Mouse (Mus musculus) heart, adult 10 weeks (tissue): Measurements from ENCODE around the gene Ubqln5. TPM values are rescaled to one million over a fixed set of nuclear protein-coding genes. Genes with fewer than 3 reads are reported as not detected.

ENCODE experiments used
- polyA plus RNA-seq: library from polyadenylated mRNA; stranded (reverse); fragments of 350-450 nt; fragmentation: Illumina TruSeq; extraction: RNeasy Lipid Tissue Mini Kit (QIAGEN cat#74804); gene quantifications from one replicate; pipeline ENCODE4 v1.2.3, GENCODE M21; 2014; ENCODE audit warnings: low read depth, low replicate concordance

Gene Ubqln5
- polyA plus RNA-seq: not detected

DNA sequence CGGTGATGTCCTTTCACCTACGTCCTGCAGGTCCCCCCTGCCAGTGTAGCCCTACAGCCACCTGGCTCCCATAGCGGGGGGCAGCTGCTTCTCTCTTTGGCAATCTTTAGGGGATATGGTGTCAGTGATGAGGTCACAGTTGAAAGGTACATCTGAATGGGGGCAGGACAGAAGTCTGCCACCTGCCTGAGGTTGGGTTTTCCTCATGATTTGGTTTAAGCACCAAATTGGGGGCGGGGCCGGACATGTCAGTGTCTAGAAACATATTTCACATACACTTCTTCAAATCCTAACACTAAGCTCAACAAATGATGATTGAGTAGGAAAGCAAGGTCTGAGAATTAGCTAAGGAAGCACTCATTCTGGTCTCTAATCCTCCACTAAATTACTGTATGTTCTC, at the start of gene Ubqln5:
Gene Ubqln5, minus strand, starts transcription at position 101 of the 400 bp plus-strand sequence.

DNA sequence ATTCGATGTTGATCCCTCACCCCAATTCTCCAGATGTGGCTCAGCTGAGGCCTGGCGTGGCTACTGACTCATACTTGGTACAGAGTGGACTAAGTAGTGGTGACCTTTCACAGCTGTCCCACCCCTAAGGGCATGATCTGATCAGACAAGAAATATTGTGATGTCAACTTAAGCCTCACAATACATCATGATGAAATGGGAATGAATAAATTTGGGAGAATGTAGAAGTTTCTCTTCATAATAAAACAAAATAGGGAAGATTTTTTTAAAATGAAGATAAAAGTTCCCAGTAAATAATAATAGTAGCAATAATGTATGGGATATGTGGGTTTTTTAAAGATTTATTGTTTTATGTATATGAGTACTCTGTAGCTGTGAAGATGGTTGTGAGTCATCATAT, 20.8 kb upstream of the Ubqln5 start, which contains the start of gene Ubqlnl:
Gene Ubqlnl, minus strand, starts transcription at position 101 of the 400 bp plus-strand sequence.

DNA sequence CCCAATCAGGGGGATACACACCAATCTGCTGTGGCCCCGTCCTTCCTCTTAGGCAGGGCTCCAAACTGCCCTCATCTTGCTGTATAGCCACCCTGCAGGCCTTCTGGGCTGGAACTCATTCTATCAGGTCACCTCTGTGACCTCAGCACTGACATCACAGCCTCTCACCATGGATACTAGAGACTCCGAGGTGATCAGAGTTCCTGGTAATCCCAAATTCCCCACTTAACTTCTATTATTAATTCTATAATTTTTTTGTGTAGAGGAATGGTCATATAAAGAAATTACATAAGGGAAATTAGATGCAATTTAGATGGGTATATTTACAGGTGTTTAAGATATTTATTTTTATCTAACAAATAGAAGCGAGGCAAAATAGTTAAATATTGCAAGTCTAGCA, 13.6 kb upstream of the Ubqln5 start, which contains the start of gene Ubqln3:
Gene Ubqln3, minus strand, starts transcription at position 101 of the 400 bp plus-strand sequence.

DNA sequence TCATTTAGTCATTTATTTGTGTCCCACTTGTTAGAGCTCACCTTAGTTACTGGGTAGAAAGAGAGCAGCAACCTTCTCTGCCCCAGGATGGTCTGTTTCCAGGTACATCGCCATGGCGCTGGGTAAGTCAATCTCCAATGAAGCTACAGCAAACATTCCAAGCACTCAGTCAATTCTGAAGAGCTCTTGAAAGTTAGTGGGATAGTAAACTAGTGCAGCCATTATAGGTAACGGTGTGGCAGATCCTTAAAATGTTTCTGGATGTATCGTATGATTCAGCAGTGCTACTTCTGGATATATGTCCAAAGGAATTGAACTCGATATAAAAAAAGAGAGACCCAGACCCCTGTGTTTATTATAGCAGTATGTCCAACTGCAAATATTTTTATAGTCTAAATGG, 7.7 kb upstream of the Ubqln5 start, which contains the start of gene Olfr643:
Gene Olfr643, minus strand, starts transcription at position 101 of the 400 bp plus-strand sequence.

DNA sequence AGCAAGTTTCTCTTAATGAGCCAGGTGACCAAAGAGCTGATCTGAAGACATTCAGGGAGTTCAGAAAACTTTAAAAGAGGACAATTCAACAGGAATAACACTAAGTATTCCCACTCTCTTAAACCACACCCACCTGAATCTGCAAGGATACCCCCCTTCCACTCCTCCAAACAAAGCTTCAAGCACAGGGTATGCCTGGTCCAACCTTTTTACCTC, 25.0 kb downstream of the Ubqln5 start, which contains the start of gene Olfr646:
Gene Olfr646, plus strand, starts transcription at position 117 of the 216 bp plus-strand sequence.

DNA sequence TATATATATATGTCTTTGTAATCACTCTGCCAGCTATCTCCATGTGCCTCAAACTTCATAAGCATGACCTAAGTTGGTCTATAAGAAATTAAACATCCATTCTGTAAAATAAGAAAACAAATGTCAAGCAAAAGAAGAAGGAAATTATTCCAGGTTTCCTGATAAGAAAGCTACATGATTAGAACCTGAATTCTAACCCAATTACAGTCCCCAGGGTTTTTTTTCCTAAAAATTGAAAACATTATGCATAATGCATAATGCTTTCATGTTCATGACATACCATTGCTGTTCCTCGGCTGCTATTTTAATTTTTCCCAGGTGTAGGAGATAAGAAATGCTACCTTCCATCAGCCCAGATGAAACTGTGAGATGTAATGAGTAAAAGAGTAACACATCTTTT, 44.3 kb downstream of the Ubqln5 start, which contains the start of gene Olfr645:
Gene Olfr645, minus strand, starts transcription at position 101 of the 400 bp plus-strand sequence.

Other genes with a start within 250 kb of the Ubqln5 start
- not detected for gene Olfr66, start 243.6 kb downstream of the Ubqln5 start, polyA plus RNA-seq
- not detected for gene Olfr64, start 235.3 kb downstream of the Ubqln5 start, polyA plus RNA-seq
- not detected for gene Olfr65, start 226.3 kb downstream of the Ubqln5 start, polyA plus RNA-seq
- not detected for gene Olfr631, start 201.0 kb downstream of the Ubqln5 start, polyA plus RNA-seq
- not detected for gene Olfr632, start 195.5 kb downstream of the Ubqln5 start, polyA plus RNA-seq
- gene Olfr633, start 185.4 kb downstream of the Ubqln5 start, polyA plus RNA-seq: not detected
- not detected for gene Olfr635, start 158.7 kb downstream of the Ubqln5 start, polyA plus RNA-seq
- not detected for gene Olfr638, start 131.1 kb downstream of the Ubqln5 start, polyA plus RNA-seq
- not detected for gene Olfr639, start 112.5 kb downstream of the Ubqln5 start, polyA plus RNA-seq
- not detected for gene Olfr640, start 104.3 kb downstream of the Ubqln5 start, polyA plus RNA-seq
- not detected for gene Olfr641, start 94.4 kb downstream of the Ubqln5 start, polyA plus RNA-seq
- not detected for gene Olfr642, start 77.2 kb downstream of the Ubqln5 start, polyA plus RNA-seq
- not detected for gene 4930516K23Rik, start 68.4 kb downstream of the Ubqln5 start, polyA plus RNA-seq
- gene Olfr644, start 58.0 kb downstream of the Ubqln5 start, polyA plus RNA-seq: not detected
- not detected for gene Olfr645, start 44.4 kb downstream of the Ubqln5 start, polyA plus RNA-seq
- gene Olfr646, start 25.0 kb downstream of the Ubqln5 start, polyA plus RNA-seq: not detected
- gene Olfr643, start 7.6 kb upstream of the Ubqln5 start, polyA plus RNA-seq: not detected
- gene Ubqln3, start 13.5 kb upstream of the Ubqln5 start, polyA plus RNA-seq: not detected
- not detected for gene Ubqlnl, start 20.7 kb upstream of the Ubqln5 start, polyA plus RNA-seq
- gene Olfm5, start 35.0 kb upstream of the Ubqln5 start, polyA plus RNA-seq: not detected
- gene Olfr648, start 53.6 kb upstream of the Ubqln5 start, polyA plus RNA-seq: not detected
- not detected for gene Olfr649, start 66.2 kb upstream of the Ubqln5 start, polyA plus RNA-seq
- 0.76 TPM for gene Trim6, start 89.0 kb upstream of the Ubqln5 start, polyA plus RNA-seq
- gene Trim34a, start 114.6 kb upstream of the Ubqln5 start, polyA plus RNA-seq: 7.4 TPM
- 1.6 TPM for gene Trim5, start 158.3 kb upstream of the Ubqln5 start, polyA plus RNA-seq
- gene Trim12a, start 185.6 kb upstream of the Ubqln5 start, polyA plus RNA-seq: 19.8 TPM
- gene Trim34b, start 199.6 kb upstream of the Ubqln5 start, polyA plus RNA-seq: not detected
- gene Trim12c, start 223.5 kb upstream of the Ubqln5 start, polyA plus RNA-seq: 8.5 TPM
- gene Trim30b, start 240.1 kb upstream of the Ubqln5 start, polyA plus RNA-seq: 0.24 TPM